Mouse (Mus musculus) heart, adult 18-20 months (tissue): ENCODE results near the gene Mrps5. TPM values are rescaled to one million over a fixed set of nuclear protein-coding genes. Genes with fewer than 3 reads are reported as not detected.
A peak's percentile ranks its signal among the peaks of the same experiment; 100 is the strongest.

Source experiments
- DNase-seq, 2 experiments: peaks; one replicate each; pipeline ENCODE4 v3.0.0; 2021 to 2022; ENCODE audit warnings: mixed read lengths in 1 of 2
- total RNA-seq, 2 experiments: library from RNA; stranded (reverse); gene quantifications; 2 replicates each; pipeline ENCODE4 v1.2.3; 2021

The Mrps5 gene
- total RNA-seq, 2 experiments from 2014 or later, result 78.3 to 93.4 TPM

GRCm38 (mm10) chr2:127619311-127619710, 32.3 kb downstream of the Mrps5 start:
- no peak for DNase-seq

- no peak for DNase-seq
Measured at GRCm38 (mm10) chr2:127622065-127622464, 35.0 kb downstream of the Mrps5 start.

- no peak for DNase-seq
Measured at GRCm38 (mm10) chr2:127624786-127625185, 37.8 kb downstream of the Mrps5 start.

GRCm38 (mm10) chr2:127625659-127626058, 38.6 kb downstream of the Mrps5 start:
- DNase-seq, result no peak

- DNase-seq, result no peak
Measured at GRCm38 (mm10) chr2:127627354-127627753, 40.3 kb downstream of the Mrps5 start.

DNA sequence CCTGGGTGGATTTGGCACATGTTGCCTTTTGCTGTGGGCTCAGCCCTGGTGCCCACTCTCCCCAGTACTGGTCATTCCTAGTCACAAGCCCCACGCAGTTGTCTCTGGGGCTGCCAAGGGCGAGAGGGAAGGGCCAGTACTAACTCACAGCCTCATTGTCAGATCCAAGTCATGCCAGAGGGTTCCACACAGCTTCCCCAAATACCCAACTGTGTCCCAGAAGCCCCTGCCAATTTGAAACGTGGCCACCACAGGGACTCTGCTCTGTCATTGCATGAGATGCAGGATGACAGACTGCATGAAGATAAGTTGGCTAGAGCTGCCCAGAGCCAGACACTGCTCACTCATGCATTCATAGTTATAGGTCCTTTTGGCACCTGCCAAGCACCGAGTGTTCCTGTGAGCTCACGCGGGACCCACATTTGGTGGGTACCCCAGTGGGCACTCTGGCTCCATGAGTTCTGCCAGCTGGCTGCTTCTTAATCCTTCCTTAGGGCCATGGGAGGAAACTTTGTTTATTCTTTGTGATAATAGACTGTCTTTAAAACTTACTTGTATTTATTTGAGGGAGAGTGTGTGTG, 41.1 kb downstream of the Mrps5 start:
- DNase-seq, result no peak

GRCm38 (mm10) chr2:127632601-127633000, 45.6 kb downstream of the Mrps5 start:
- DNase-seq, result no peak

DNA sequence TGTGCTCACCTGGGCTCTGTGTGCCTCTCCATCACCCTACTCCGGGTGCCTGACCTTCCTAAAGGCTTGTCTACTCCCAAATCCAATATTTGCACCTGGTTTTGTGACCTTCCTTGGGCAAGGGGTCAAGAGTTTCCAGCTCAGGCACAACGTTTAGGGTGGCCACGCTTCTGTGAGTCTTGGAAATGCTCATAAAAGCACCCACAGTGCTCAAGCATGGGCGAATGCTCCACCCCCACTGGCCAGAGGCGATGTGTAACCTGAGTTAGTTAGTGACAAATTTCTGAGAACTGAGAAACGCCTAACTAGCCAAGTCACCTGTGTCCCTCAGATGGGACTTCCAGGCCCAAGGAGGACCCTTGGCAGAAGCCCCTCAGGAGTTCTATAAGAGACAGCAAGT, 48.6 kb downstream of the Mrps5 start:
- DNase-seq, result no peak

- no peak for DNase-seq
Measured at GRCm38 (mm10) chr2:127638973-127639372, 52.0 kb downstream of the Mrps5 start.

DNA sequence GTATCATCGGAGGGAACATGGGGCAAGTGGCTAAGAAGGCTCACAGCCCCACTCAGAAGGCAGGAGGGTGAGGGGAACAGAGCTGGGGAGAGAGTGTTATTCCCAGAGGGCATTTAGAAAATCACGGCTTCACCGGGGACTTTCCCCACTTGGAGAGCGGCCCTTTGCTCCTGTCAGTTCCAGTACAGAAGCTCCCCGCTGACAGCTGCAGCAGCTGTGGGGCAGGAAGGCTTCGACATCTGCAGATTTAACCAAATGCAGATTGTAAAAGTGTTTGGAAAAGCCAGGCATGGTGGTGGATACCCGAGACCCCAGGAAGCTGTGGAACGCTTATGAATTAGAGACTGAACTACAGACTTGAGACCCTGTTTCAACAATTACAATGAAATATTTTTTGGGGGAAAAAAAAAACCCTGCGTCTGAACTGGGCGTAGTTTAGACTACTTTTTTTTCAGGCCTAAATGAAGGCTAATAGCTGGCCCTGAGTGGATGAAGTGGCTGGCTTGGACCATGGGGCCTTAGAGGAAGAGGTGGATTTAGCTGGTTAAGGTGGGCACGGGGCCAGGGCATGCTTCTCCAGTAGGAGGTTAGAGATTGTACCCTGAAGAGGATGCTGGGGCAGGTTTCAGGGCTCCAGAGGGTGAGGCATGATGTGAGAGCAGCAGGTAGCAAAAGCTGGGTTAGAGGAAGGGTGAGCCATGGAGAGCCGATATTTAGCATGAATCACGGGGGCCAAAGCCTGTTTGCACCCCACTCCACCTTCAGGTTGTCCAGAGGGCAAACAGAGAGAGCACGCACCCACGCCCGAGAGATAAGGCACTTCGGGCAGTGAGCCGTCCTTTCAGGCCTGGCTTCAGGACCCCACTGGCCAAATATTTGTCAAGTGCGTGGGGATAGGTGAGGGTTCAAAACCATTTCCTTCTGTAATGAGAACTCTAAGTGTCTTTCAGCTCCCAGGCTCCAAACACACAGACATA, 57.0 kb downstream of the Mrps5 start:
- no peak for DNase-seq

DNA sequence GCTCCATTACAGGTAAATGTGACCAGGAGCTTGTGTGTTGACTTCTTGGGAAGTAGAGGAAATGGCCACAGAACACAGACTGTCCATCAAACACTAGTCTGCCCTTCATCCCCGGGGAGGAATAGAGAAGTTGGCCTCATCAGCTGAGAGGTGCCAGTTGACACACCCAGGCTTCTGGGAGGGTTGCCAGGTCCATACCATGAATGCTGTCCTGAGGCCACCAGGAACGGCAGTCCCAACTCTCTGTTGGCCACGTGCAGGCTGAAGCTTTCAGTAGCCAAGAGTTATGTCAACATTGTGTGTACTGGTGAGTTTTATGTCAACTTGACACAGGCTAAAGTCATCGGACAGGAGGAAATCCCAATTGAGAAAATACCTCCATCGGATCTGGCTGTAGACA, 59.9 kb downstream of the Mrps5 start:
- DNase-seq, result no peak

DNA sequence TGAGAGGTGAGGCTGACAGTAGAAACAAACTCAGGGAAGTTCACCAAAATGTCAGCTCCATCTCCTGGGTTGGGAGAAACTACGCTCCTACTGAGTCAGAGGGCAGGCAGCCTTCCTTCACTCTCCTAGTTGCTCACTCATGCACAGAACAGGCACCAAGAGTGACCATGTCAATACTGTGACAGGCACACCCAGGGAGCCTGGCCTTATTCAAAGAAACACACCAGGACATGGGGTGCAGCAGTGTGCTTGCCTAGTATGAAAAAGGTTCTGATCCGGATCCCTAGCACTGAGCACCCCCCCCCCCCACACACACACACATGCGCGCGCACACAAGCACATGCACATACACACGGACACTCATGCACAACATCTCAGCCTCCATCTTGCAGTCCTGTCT, 61.1 kb downstream of the Mrps5 start:
- DNase-seq, result no peak

- peak; percentile 71 to 78 for DNase-seq
Measured at GRCm38 (mm10) chr2:127649921-127650320, 62.9 kb downstream of the Mrps5 start.

- no peak for DNase-seq
Measured at GRCm38 (mm10) chr2:127651601-127652000, 64.6 kb downstream of the Mrps5 start.

GRCm38 (mm10) chr2:127652335-127652734, 65.3 kb downstream of the Mrps5 start:
- no peak for DNase-seq

GRCm38 (mm10) chr2:127652805-127653204, 65.8 kb downstream of the Mrps5 start:
- DNase-seq, result no peak

DNA sequence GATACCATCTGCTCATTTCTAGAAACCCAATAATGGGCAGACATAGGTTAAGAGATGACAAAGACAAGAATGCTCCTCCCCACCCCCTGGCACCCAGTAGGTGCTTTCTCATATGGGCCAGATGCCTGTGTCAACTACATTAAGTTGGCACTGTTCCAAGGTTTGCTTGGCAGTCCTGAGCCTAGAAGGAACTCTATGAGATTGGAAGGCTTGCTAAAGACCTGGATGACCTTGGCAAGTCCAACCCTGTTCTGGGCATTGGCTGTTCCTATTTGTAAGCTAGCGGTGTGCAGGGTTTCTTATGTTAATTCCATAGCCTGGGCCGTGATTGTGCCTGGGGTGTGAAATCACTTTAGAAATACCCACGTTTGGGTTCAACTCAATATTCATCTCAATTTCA, 67.8 kb downstream of the Mrps5 start:
- no peak for DNase-seq

DNA sequence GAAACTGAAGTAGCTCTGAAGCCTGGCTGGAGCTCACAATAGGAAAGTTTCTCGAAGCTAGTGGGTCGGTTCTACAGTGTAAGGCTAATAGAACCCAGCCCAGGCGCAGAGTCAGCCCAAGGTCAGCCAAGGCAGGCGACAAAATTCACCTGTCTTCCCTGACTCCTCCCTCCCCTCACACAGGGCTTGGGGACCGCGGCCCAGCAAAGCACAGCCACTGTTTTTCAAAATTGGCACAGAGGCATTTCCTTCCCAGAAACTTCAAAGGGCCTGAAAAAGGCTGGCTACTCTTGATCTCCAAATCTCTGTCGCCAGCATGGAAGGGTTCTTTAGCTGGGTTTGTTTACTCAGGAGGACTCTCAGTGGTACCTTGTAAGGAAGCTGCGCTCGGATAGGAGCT, 68.4 kb downstream of the Mrps5 start:
- DNase-seq, result peak in 1 of 2 experiments; percentile 10

GRCm38 (mm10) chr2:127656086-127656720, 69.2 kb downstream of the Mrps5 start, which contains the start of gene Mal:
Gene Mal (minus strand): TSS chr2:127656695.
- peak; percentile 61 to 71 for DNase-seq
